Mouse (Mus musculus): ENCODE measurements around the gene Ncmap. TPM values are rescaled to one million over a fixed set of nuclear protein-coding genes. Genes with fewer than 3 reads are reported as not detected.

Ncmap gene
- total and polyA plus RNA-seq, 2 experiments from 2014 or later = 2.1 to 6.9 TPM

DNA sequence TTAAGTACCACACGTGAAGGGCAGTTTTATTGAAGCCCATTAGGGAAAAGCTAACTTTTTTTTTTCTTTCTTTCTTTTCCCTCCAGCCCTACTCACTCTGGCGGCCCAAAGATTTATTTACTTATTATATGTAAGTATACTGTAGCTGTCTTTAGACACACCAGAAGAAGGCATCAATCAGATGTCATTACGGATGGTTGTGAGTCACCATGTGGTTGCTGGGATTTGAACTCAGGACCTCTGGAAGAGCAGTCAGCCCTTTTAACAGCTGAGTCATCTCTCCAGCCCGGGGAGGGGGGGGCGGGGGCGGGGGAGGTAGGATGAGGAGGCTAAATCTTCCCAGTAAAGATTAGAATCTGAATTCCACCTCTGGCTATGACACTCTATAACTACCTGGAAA lies 4.6 kb downstream of the Ncmap start:
- Histone ChIP-seq H3K9ac (replicated peaks; ENCODE audit: low read length) (no peak overlapping the region), H3K9me3 (ENCODE audit: low read length) (no peaks in the 10 kb centered on the region), H3K4me3 (ENCODE audit: low read length) (no peak overlapping the region), H3K36me3 (ENCODE audit: insufficient read depth, low read length) (no peaks in the 10 kb centered on the region), H3K4me2 (ENCODE audit: low read depth, low read length) (no peak overlapping the region), H3K27me3 (ENCODE audit: insufficient read depth, low read length) (peaks cover 9% of the 10 kb centered on the region; the same call in 1 of the 2 replicates), H3K4me1 (ENCODE audit: insufficient read depth, low read length) (0 out of 2 replicates have a peak, but pooled peaks cover 2% of the 10 kb centered on the region), H3K27ac (no peak overlapping the region)
- no peak for ATAC-seq
- WGBS = 75% methylated on average over 6 of the region's 6 CpGs
- no peak for TF ChIP-seq CTCF (IDR thresholded peaks at IDR 0.05; ENCODE audit: low read depth)
- no peak for DNase-seq (ENCODE audit: low spot score)

DNA sequence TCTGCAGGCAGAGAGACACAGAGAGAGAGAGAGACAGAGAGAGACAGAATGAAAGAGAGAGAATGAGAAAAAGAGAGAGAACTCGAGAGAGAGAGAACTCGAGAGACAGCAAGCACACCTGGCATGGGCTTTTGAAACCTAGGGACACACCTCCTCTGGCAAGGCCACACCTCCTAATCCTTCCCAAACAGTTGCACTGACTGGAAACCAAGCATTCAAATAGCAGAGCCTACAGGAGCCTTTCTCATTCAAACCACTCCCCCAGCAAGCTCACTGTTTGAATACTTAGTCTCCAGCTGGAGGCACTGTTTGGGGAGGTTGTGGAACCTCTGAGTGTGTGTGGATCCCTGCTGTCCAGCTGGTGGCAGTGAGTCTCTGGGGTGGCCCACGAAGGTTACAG lies 5.2 kb downstream of the Ncmap start:
- Histone ChIP-seq H3K9ac (replicated peaks; ENCODE audit: low read length) (no peak overlapping the region), H3K27ac (no peak overlapping the region), H3K27me3 (ENCODE audit: insufficient read depth, low read length) (peaks cover 5% of the 10 kb centered on the region; the same call in 1 of the 2 replicates), H3K9me3 (ENCODE audit: low read length) (no peaks in the 10 kb centered on the region), H3K4me1 (ENCODE audit: insufficient read depth, low read length) (0 out of 2 replicates have a peak, but pooled peaks cover under 1% of the 10 kb centered on the region), H3K4me2 (ENCODE audit: low read depth, low read length) (no peak overlapping the region), H3K4me3 (ENCODE audit: low read length) (no peak overlapping the region), H3K36me3 (ENCODE audit: insufficient read depth, low read length) (no peaks in the 10 kb centered on the region)
- no peak for TF ChIP-seq CTCF (IDR thresholded peaks at IDR 0.05; ENCODE audit: low read depth)
- no peak for ATAC-seq
- WGBS = 88% methylated on average over 3 of the region's 3 CpGs
- DNase-seq (ENCODE audit: low spot score) = no peak

DNA sequence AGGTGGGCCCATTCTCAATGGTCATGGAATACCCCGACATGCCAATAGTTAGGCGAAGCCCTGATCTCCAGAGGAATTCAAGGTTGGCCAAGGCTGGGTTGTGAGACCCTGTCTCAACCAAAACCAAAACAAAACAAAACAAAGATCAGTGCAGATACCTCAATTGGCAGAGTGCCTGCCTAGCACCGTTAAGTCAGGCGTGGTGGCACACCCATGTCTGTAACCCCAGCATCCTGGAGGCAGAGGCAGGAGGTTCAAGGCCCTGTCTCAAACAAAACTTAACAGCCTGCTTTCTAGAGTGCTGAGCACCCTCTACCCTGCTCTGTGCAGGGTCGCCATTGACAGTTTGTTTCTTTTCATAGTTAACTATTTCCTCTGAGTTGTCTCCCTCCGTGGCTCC lies 7.0 kb downstream of the Ncmap start:
- no peak overlapping the region for H3K9ac ChIP-seq (replicated peaks; ENCODE audit: low read length)
- 56% methylated on average over 6 of the region's 6 CpGs for WGBS

DNA sequence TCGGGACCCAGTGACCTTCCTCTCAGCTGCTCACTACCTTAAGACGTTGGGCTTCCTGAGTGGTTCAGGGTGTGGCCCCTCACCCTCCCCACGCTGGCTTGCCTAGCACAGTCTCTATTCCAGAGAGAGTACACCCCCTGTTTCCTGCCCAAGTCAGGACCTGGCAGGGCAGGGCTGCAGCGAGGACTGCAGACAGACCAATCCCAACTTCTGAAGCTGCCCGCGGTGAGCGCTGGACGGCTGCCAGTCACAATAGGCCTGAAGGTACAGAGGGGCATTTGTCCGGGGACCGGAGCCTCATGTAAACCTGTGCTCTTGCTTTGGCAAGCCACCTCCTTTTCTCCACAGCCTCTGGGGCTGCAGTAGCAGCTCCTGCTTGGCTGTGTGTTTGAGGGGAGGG lies 12.4 kb downstream of the Ncmap start:
- ATAC-seq (0 out of 2 replicates have a peak, but pooled peaks have one; percentile 22), DNase-seq (ENCODE audit: low spot score) (peak; percentile 6)
- no peaks in the 10 kb centered on the region for H3K27me3 ChIP-seq (ENCODE audit: insufficient read depth, low read length)
- 44% methylated on average over 10 of the region's 10 CpGs for WGBS
- no peak overlapping the region for H3K27ac ChIP-seq
- TF ChIP-seq CTCF (IDR thresholded peaks at IDR 0.05; ENCODE audit: low read depth) = no peak
- H3K36me3 ChIP-seq (ENCODE audit: insufficient read depth, low read length) = no peaks in the 10 kb centered on the region
- no peaks in the 10 kb centered on the region for H3K9me3 ChIP-seq (ENCODE audit: low read length)
- H3K4me1 ChIP-seq (ENCODE audit: insufficient read depth, low read length) = no peaks in the 10 kb centered on the region
- H3K9ac ChIP-seq (replicated peaks; ENCODE audit: low read length) = no peak overlapping the region
- H3K4me2 ChIP-seq (ENCODE audit: low read depth, low read length) = no peak overlapping the region
- no peak overlapping the region for H3K4me3 ChIP-seq (ENCODE audit: low read length)

More for the DNA sequence above, 7.0 kb downstream of the Ncmap start:
- TF ChIP-seq CTCF (IDR thresholded peaks at IDR 0.05; ENCODE audit: low read depth) = no peak
- ATAC-seq (no peak), DNase-seq (ENCODE audit: low spot score) (no peak)
- Histone ChIP-seq H3K27me3 (ENCODE audit: insufficient read depth, low read length) (no peaks in the 10 kb centered on the region), H3K4me1 (ENCODE audit: insufficient read depth, low read length) (no peaks in the 10 kb centered on the region), H3K4me2 (ENCODE audit: low read depth, low read length) (no peak overlapping the region), H3K9me3 (ENCODE audit: low read length) (no peaks in the 10 kb centered on the region), H3K27ac (no peak overlapping the region), H3K36me3 (ENCODE audit: insufficient read depth, low read length) (no peaks in the 10 kb centered on the region), H3K4me3 (ENCODE audit: low read length) (no peak overlapping the region)

DNA sequence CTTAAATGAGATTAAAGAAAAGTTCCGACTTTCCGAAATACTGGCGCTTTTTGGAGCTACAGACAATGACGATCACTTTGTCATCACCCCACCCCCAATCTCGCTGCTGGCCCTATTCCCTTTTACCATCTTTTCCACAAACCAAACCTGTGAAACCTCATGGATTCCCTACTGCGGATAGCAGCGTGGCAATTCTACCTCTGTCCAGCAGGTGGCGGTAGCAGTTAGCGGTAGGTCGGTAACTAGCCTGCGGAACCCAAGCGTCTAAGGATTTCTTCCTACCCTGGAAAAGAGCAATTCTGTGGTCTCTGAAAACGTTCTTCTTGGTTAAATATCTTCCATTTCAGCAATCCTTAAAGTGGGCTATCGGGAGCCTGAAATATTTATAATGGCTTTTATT lies 15.7 kb downstream of the Ncmap start:
- no peak overlapping the region for H3K27ac ChIP-seq
- peak; percentile 99 for TF ChIP-seq CTCF (IDR thresholded peaks at IDR 0.05; ENCODE audit: low read depth)
- H3K9me3 ChIP-seq (ENCODE audit: low read length) = no peaks in the 10 kb centered on the region
- peak; percentile 65; the same call in 1 of the 2 replicates for ATAC-seq
- no peaks in the 10 kb centered on the region for H3K36me3 ChIP-seq (ENCODE audit: insufficient read depth, low read length)
- WGBS = 4% methylated on average over 14 of the region's 14 CpGs
- no peaks in the 10 kb centered on the region for H3K27me3 ChIP-seq (ENCODE audit: insufficient read depth, low read length)
- no peaks in the 10 kb centered on the region for H3K4me1 ChIP-seq (ENCODE audit: insufficient read depth, low read length)
- no peak overlapping the region for H3K9ac ChIP-seq (replicated peaks; ENCODE audit: low read length)
- H3K4me3 ChIP-seq (ENCODE audit: low read length) = no peak overlapping the region
- DNase-seq (ENCODE audit: low spot score) = peak; percentile 93
- no peak overlapping the region for H3K4me2 ChIP-seq (ENCODE audit: low read depth, low read length)

DNA sequence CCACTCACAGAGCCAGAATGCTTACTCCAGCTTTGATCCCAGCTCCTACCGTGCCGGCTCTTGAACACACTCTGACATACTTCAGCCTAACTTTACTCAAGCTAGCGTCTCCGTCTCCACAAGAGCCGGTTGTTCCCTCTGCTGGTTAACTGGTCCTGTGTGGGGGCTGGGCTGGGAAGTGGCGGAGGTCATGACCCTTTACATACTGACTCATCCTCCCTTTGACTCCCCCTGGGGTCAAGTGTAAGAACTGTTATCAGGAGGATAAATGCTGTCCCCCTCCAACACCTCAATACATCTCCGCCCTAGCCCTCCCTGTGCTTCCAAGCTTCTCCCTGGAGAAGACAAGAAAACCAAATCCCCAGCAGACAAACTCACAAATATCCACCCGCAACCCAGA lies 16.7 kb downstream of the Ncmap start:
- 50% methylated on average over 8 of the region's 8 CpGs for WGBS
- H3K4me1 ChIP-seq (ENCODE audit: insufficient read depth, low read length) = no peaks in the 10 kb centered on the region

DNA sequence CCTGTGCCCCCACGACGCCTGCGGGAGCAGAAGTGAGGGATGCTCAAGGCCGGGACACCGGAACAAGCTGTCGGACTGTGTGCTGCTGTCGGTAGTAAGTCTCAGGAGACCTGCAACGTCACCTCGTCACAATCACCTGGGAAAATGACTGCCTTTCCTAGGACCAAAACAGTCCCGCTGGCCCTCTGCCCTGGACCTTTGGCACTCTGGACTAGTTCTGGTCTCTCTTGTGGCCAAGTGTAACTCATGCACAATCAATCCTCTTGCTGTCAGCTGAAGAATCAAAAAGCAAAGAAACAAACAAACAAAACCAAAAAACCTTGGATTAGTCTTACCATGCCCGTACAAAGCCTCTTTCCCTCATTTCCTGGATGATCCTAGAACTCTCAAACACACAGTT lies 20.8 kb downstream of the Ncmap start:
- Histone ChIP-seq H3K4me3 (ENCODE audit: low read length) (no peak overlapping the region), H3K4me2 (ENCODE audit: low read depth, low read length) (no peak overlapping the region), H3K36me3 (ENCODE audit: insufficient read depth, low read length) (no peaks in the 10 kb centered on the region), H3K27ac (no peak overlapping the region), H3K9me3 (ENCODE audit: low read length) (no peaks in the 10 kb centered on the region), H3K4me1 (ENCODE audit: insufficient read depth, low read length) (no peaks in the 10 kb centered on the region), H3K27me3 (ENCODE audit: insufficient read depth, low read length) (no peaks in the 10 kb centered on the region), H3K9ac (replicated peaks; ENCODE audit: low read length) (no peak overlapping the region)
- TF ChIP-seq CTCF (IDR thresholded peaks at IDR 0.05; ENCODE audit: low read depth) = no peak
- DNase-seq (ENCODE audit: low spot score) = no peak
- 85% methylated on average over 11 of the region's 11 CpGs for WGBS
- ATAC-seq = no peak

More for the DNA sequence above, 16.7 kb downstream of the Ncmap start:
- H3K36me3 ChIP-seq (ENCODE audit: insufficient read depth, low read length) = no peaks in the 10 kb centered on the region
- no peak overlapping the region for H3K4me2 ChIP-seq (ENCODE audit: low read depth, low read length)
- DNase-seq (ENCODE audit: low spot score) = no peak
- no peak for ATAC-seq
- H3K9me3 ChIP-seq (ENCODE audit: low read length) = no peaks in the 10 kb centered on the region
- no peak for TF ChIP-seq CTCF (IDR thresholded peaks at IDR 0.05; ENCODE audit: low read depth)
- no peak overlapping the region for H3K4me3 ChIP-seq (ENCODE audit: low read length)
- H3K27ac ChIP-seq = no peak overlapping the region
- H3K9ac ChIP-seq (replicated peaks; ENCODE audit: low read length) = no peak overlapping the region
- no peaks in the 10 kb centered on the region for H3K27me3 ChIP-seq (ENCODE audit: insufficient read depth, low read length)
